Mouse (Mus musculus) MEL (cell line): Measurements from ENCODE around the gene Slc25a21. TPM values are rescaled to one million over a fixed set of nuclear protein-coding genes. Genes with fewer than 3 reads are reported as not detected.

Experiments used
- DNase-seq: peaks from one replicate; pipeline ENCODE4 v3.0.0; 2011; ENCODE audit warnings: low read depth, low spot score
- H3K27ac ChIP-seq: 2 replicates; pipeline ENCODE4 v1.5.1; 2012; ENCODE audit warnings: low read depth, mild to moderate bottlenecking, control low read depth, low read length, moderate library complexity; ENCODE audit not compliant: control insufficient read depth
- H3K27me3 ChIP-seq, 2 experiments: fragments of 150-350 bp in 1 of 2; sonication (generic) in 1 of 2; 2 replicates each; pipeline ENCODE4 v1.6.1; 2012; ENCODE audit warnings: low read length in 2 of 2, mild to moderate bottlenecking in 2 of 2, improper control_type of control experiment in 1 of 2, moderate library complexity in 1 of 2; ENCODE audit not compliant: insufficient read depth in 2 of 2, control insufficient read depth in 1 of 2
- H3K36me3 ChIP-seq, 2 experiments: 2 replicates each; pipeline ENCODE4 v1.6.1; 2012 to 2014; ENCODE audit warnings: low read length in 2 of 2, improper control_type of control experiment in 1 of 2, inconsistent platforms in 1 of 2, mild to moderate bottlenecking in 1 of 2; ENCODE audit not compliant: insufficient read depth in 2 of 2, control insufficient read depth in 1 of 2
- H3K4me1 ChIP-seq, 2 experiments: fragments of 150-350 bp in 1 of 2; sonication (generic) in 1 of 2; 2 replicates each; pipeline ENCODE4 v1.6.1; 2012; ENCODE audit warnings: low read length in 2 of 2, improper control_type of control experiment in 1 of 2, mild to moderate bottlenecking in 1 of 2; ENCODE audit not compliant: insufficient read depth in 2 of 2, control insufficient read depth in 1 of 2
- H3K4me3 ChIP-seq, 2 experiments: fragments of 150-350 bp in 1 of 2; sonication (generic) in 1 of 2; 2 replicates each; pipeline ENCODE4 v1.5.1; 2012; ENCODE audit warnings: low read depth in 2 of 2, low read length in 2 of 2, mild to moderate bottlenecking in 2 of 2, moderate library complexity in 2 of 2, control low read depth in 1 of 2, improper control_type of control experiment in 1 of 2; ENCODE audit not compliant: control insufficient read depth in 1 of 2, insufficient read depth in 1 of 2
- H3K79me2 ChIP-seq: 2 replicates; pipeline ENCODE4 v1.6.1; 2012; ENCODE audit warnings: mild to moderate bottlenecking, low read length, moderate library complexity; ENCODE audit not compliant: control insufficient read depth, poor library complexity, insufficient read depth
- H3K9ac ChIP-seq: 2 replicates; pipeline ENCODE4 v1.6.1; 2012; ENCODE audit warnings: low read depth, mild to moderate bottlenecking, control low read depth, low read length, moderate library complexity; ENCODE audit not compliant: control insufficient read depth, poor library complexity, severe bottlenecking
- H3K9me3 ChIP-seq: fragments of 150-350 bp; sonication (generic); replicated peaks from 2 replicates; pipeline ENCODE4 v1.6.1; 2012; ENCODE audit warnings: mild to moderate bottlenecking, low read length, improper control_type of control experiment, moderate library complexity; ENCODE audit not compliant: insufficient read depth
- BHLHE40 ChIP-seq: IDR thresholded peaks from 2 replicates; pipeline ENCODE4 v1.6.1; 2012; ENCODE audit warnings: low read depth, mild to moderate bottlenecking, inconsistent platforms, low read length, improper control_type of control experiment, borderline replicate concordance
- GABPA ChIP-seq: IDR thresholded peaks from 2 replicates; pipeline ENCODE4 v1.6.1; 2012; ENCODE audit warnings: low read depth, mild to moderate bottlenecking, inconsistent platforms, low read length, improper control_type of control experiment, moderate library complexity
- MAX ChIP-seq: IDR thresholded peaks from 2 replicates; pipeline ENCODE4 v1.6.1; 2011; ENCODE audit warnings: low read length, improper control_type of control experiment
- MAZ ChIP-seq: IDR thresholded peaks from 2 replicates; pipeline ENCODE4 v1.6.1; 2012; ENCODE audit warnings: low read depth, mild to moderate bottlenecking, inconsistent platforms, low read length, improper control_type of control experiment
- MEF2A ChIP-seq: IDR thresholded peaks from 2 replicates; pipeline ENCODE4 v1.6.1; 2014; ENCODE audit warnings: low read depth, mild to moderate bottlenecking, inconsistent platforms, low read length, improper control_type of control experiment; ENCODE audit not compliant: poor library complexity, insufficient replicate concordance, severe bottlenecking; ENCODE audit errors: extremely low read depth
- MXI1 ChIP-seq: IDR thresholded peaks from 2 replicates; pipeline ENCODE4 v1.6.1; 2011; ENCODE audit warnings: mild to moderate bottlenecking, low read depth, low read length, improper control_type of control experiment
- MYB ChIP-seq: IDR thresholded peaks from 2 replicates; pipeline ENCODE4 v1.6.1; 2011; ENCODE audit warnings: mild to moderate bottlenecking, low read depth, low read length, improper control_type of control experiment
- NRF1 ChIP-seq: IDR thresholded peaks from 2 replicates; pipeline ENCODE4 v1.6.1; 2014; ENCODE audit warnings: low read depth, mild to moderate bottlenecking, inconsistent platforms, low read length, improper control_type of control experiment, moderate library complexity; ENCODE audit not compliant: poor library complexity, insufficient read depth, severe bottlenecking
- POLR2A ChIP-seq, 2 experiments: IDR thresholded peaks; 2 replicates each; pipeline ENCODE4 v1.6.1; 2011 to 2012; ENCODE audit warnings: low read length in 2 of 2, mild to moderate bottlenecking in 2 of 2, control low read depth in 1 of 2, improper control_type of control experiment in 1 of 2, low read depth in 1 of 2, moderate library complexity in 1 of 2; ENCODE audit not compliant: control insufficient read depth in 1 of 2, insufficient read depth in 1 of 2, poor library complexity in 1 of 2
- POLR2AphosphoS2 ChIP-seq: IDR thresholded peaks from 2 replicates; pipeline ENCODE4 v1.6.1; 2011; ENCODE audit warnings: low read length, improper control_type of control experiment
- POLR2AphosphoS5 ChIP-seq: IDR thresholded peaks from 2 replicates; pipeline ENCODE4 v1.6.1; 2012; ENCODE audit warnings: low read depth, borderline replicate concordance, mild to moderate bottlenecking, inconsistent platforms, low read length, moderate library complexity, mixed read lengths
- RCOR1 ChIP-seq: IDR thresholded peaks from 2 replicates; pipeline ENCODE4 v1.6.1; 2012; ENCODE audit warnings: low read depth, mild to moderate bottlenecking, inconsistent platforms, low read length, improper control_type of control experiment
- TAL1 ChIP-seq: IDR thresholded peaks from 2 replicates; pipeline ENCODE4 v1.6.1; 2012; ENCODE audit warnings: mild to moderate bottlenecking, inconsistent platforms, low read length, moderate library complexity, mixed read lengths
- TCF12 ChIP-seq: IDR thresholded peaks from 2 replicates; pipeline ENCODE4 v1.6.1; 2014; ENCODE audit warnings: low read depth, mild to moderate bottlenecking, inconsistent platforms, low read length, improper control_type of control experiment, moderate library complexity
- USF1 ChIP-seq: IDR thresholded peaks from 2 replicates; pipeline ENCODE4 v1.6.1; 2014; ENCODE audit warnings: low read depth, mild to moderate bottlenecking, inconsistent platforms, low read length, improper control_type of control experiment, moderate library complexity
- USF2 ChIP-seq, 2 experiments: IDR thresholded peaks; 2 replicates each; pipeline ENCODE4 v1.6.1; 2011 to 2012; ENCODE audit warnings: improper control_type of control experiment in 2 of 2, low read length in 2 of 2, borderline replicate concordance in 1 of 2, inconsistent platforms in 1 of 2, low read depth in 1 of 2, mild to moderate bottlenecking in 1 of 2; ENCODE audit not compliant: insufficient read depth in 1 of 2
- ZC3H11A ChIP-seq: IDR thresholded peaks from 2 replicates; pipeline ENCODE4 v1.6.1; 2012; ENCODE audit warnings: low read depth, mild to moderate bottlenecking, inconsistent platforms, low read length, improper control_type of control experiment
- ZMIZ1 ChIP-seq: IDR thresholded peaks from 2 replicates; pipeline ENCODE4 v1.6.1; 2012; ENCODE audit warnings: low read depth, mild to moderate bottlenecking, inconsistent platforms, low read length, improper control_type of control experiment, moderate library complexity
- ZNF384 ChIP-seq: IDR thresholded peaks from 2 replicates; pipeline ENCODE4 v1.6.1; 2012; ENCODE audit warnings: low read depth, mild to moderate bottlenecking, inconsistent platforms, low read length, improper control_type of control experiment
- polyA plus RNA-seq, 2 experiments: library from polyadenylated mRNA; stranded (reverse) in 1 of 2; unstranded in 1 of 2; fragments of >175 nt in 1 of 2; fragments of >200 nt in 1 of 2; gene quantifications; 2 replicates each; pipeline versions ENCODE4 v1.2.1 to v1.2.4; 2012; ENCODE audit warnings: low replicate concordance in 2 of 2, low read depth in 1 of 2; ENCODE audit not compliant: insufficient read length in 2 of 2, insufficient read depth in 1 of 2, missing spikeins in 1 of 2
- total RNA-seq: library from RNA; depleted of rRNA; stranded (reverse); fragments of 300-350 nt; gene quantifications from 2 replicates; pipeline ENCODE4 v1.2.3, GENCODE M21; 2012

The Slc25a21 gene
- total and polyA plus RNA-seq, 3 experiments, result 14.7 to 18.3 TPM; not detected in 1

DNA sequence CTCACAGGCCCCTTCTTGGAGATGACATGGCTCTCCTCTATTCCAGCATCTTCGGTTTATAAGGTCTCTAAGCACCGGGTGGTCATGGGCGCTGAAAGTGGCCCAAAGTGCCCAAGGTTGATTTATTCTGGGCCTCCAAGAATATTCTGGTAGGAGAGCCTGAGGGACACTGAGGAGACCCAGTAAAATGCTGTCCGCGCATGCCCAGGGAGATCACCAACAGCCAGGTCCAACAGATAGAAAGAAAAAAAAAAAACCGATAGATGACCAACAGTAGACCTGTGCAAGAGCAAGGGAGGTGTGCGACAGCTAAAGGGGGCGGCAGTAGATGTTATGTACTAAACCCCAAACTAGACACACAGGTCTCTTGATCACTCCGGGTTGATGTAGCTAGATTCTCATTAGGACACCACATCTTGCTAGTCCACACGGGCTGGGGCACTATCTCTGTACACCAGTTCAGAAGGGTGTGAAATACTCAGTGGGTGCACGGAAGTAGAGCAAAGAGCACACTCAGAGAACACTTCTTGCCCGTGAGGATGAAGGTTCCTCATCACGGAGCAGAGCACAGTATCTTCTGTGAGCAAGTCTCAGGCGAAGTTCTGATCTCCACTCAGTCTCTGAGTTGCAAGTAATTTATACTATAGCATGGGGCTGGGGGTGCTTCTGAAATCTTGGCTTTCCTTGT is 503.7 kb downstream of the Slc25a21 start:
- H3K4me1 ChIP-seq, result peaks cover 3 to 12% of the 10 kb centered on the region in 2 experiments; a peak in 3 of 4 replicates
- no peak overlapping the region for H3K9ac ChIP-seq
- peaks cover 0 to under 1% of the 10 kb centered on the region in 2 experiments; a peak in 1 of 4 replicates for H3K27me3 ChIP-seq
- H3K4me3 ChIP-seq, result no peak overlapping the region
- no peaks in the 10 kb centered on the region for H3K9me3 ChIP-seq
- peaks cover 4% of the 10 kb centered on the region for H3K79me2 ChIP-seq
- H3K36me3 ChIP-seq, result peaks cover 0 to 3% of the 10 kb centered on the region in 2 experiments; a peak in 1 of 4 replicates
- no peak for TF ChIP-seq MEF2A
- DNase-seq, result no peak
- H3K27ac ChIP-seq, result no peak overlapping the region

GRCm38 (mm10) chr12:56692536-56692935 is 504.7 kb downstream of the Slc25a21 start:
- Histone ChIP-seq H3K27me3 (peaks cover 0 to 1% of the 10 kb centered on the region in 2 experiments; a peak in 2 of 4 replicates), H3K4me3 (no peak overlapping the region), H3K27ac (no peak overlapping the region), H3K79me2 (peaks cover 2% of the 10 kb centered on the region), H3K36me3 (no peaks in the 10 kb centered on the region), H3K9ac (no peak overlapping the region), H3K4me1 (peaks cover 1 to 7% of the 10 kb centered on the region in 2 experiments; a peak in 3 of 4 replicates), H3K9me3 (no peaks in the 10 kb centered on the region)
- TF ChIP-seq MAX (no peak), ZMIZ1 (no peak), BHLHE40 (no peak), MAZ (no peak), ZNF384 (no peak), POLR2AphosphoS5 (no peak), NRF1 (no peak), USF1 (no peak), GABPA (no peak), MXI1 (no peak), POLR2AphosphoS2 (no peak), POLR2A (IDR thresholded peaks at IDR 0.05; ENCODE audit: control insufficient read depth in 1 of 2, insufficient read depth in 1 of 2, low read depth in 1 of 2, low read length in 2 of 2, poor library complexity in 1 of 2) (no peak), ZC3H11A (no peak), MYB (no peak), USF2 (IDR thresholded peaks at IDR 0.05; ENCODE audit: borderline replicate concordance in 1 of 2, insufficient read depth in 1 of 2, low read depth in 1 of 2, low read length in 2 of 2) (no peak), RCOR1 (no peak), TCF12 (no peak), TAL1 (no peak)
- no peak for DNase-seq
